Mouse (Mus musculus) spleen, adult 2 months (tissue): ENCODE results near the gene Asb2.

ENCODE experiments used
- CTCF ChIP-seq: fragments of 200-500 bp; IDR thresholded peaks from 2 replicates; pipeline ENCODE4 v1.5.1; 2011; ENCODE audit warnings: mild to moderate bottlenecking, inconsistent platforms; ENCODE audit not compliant: insufficient read depth, insufficient read length, insufficient replicate concordance; ENCODE audit errors: extremely low read depth
- POLR2A ChIP-seq: fragments of 200-500 bp; IDR thresholded peaks from 2 replicates; pipeline ENCODE4 v1.6.1; 2011; ENCODE audit warnings: low read depth, low read length, inconsistent platforms

DNA sequence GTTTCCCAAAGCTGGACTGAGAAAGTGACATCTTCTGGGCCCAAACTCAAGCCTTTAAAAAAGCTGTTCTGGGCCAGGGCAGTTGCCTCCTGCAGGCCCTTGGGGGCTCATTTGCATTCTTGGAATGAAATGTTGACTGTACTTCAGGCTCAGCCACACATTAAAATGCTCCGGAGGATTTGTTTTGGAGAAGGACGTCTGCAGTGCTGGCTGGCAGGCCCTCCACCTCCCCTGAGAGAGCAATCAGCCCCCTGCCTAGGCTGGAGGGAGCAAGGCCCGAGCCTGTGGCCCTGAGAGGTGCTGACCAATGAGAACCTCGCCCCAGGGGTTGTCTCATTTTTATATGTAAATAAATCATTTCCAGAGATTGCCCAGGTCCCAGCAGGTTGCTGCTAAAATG, 59.5 kb downstream of the Asb2 start:
- TF ChIP-seq CTCF, result no peak
- no peak for TF ChIP-seq POLR2A
